Mouse (Mus musculus) neutrophil, adult 65 days (primary cell): ENCODE measurements around the gene Gm11596. TPM values are rescaled to one million over a fixed set of nuclear protein-coding genes. Genes with fewer than 3 reads are reported as not detected.

ENCODE experiments used
- total RNA-seq: library from RNA; stranded (reverse); gene quantifications from 2 replicates; pipeline ENCODE4 v1.2.4, GENCODE M21; 2023

The Gm11596 gene
- total RNA-seq: not detected in 2 replicates

DNA sequence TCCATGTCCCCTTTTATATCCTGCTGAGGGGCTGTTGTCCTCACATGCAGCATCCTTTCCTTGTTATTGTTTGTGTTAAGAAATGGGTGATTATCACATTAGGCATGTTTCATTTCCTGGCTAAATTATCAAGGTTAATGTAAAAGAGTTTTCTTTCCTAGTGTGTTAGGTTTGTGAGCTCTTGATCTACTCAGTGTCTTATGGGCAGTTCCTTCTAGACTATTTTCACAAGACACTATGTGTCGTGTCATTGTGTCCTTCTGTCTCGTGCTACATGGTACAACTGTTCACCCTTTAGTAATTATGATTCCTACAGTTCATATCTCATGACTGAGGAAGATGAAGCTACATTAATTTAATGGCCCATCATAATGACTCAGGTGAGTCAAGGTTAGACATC, at the start of gene Gm11596:
Gm11596 (minus strand) TSS at position 101 of the 400 bp plus-strand sequence.

DNA sequence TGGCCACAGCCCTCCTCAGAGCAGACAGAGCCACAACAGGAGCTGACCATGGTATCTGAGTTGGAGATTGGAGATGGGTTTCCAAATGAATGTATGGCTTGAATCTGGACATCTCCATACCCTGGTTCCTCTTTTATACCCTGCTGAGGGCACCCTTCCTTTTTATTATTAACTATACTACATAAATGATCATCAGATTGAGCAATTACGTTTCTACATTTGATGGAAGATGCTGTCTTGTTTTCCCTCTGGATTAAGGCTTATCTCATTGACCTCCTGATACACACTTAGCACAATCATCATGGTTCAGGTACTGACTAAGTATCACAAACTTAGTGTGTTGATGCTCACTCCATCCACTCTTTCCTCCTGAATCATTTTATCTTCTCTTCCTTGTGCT, 44.7 kb upstream of the Gm11596 start, which contains the start of gene 2300003K06Rik:
2300003K06Rik (minus strand) TSS at position 101 of the 400 bp plus-strand sequence.

DNA sequence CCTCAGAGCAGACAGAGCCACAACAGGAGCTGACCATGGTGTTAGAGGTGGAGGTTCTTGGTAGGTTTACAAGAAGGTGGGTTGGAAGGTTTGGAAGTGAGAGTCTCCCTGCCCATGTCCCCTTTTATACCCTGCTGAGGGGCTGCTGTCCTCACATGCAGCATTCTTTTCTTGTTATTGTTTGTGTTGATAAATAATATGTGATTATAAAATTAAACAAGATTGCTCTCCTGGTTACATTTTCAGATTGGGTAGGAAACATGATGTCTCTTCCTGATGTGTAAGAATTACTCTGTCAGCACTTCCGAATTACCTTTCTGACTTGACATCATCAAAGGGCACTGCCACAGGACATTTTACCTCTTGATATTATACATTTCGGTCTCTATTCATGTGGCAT, 22.3 kb upstream of the Gm11596 start, which contains the start of gene Gm11564:
Gm11564 (minus strand) TSS at position 101 of the 400 bp plus-strand sequence.

DNA sequence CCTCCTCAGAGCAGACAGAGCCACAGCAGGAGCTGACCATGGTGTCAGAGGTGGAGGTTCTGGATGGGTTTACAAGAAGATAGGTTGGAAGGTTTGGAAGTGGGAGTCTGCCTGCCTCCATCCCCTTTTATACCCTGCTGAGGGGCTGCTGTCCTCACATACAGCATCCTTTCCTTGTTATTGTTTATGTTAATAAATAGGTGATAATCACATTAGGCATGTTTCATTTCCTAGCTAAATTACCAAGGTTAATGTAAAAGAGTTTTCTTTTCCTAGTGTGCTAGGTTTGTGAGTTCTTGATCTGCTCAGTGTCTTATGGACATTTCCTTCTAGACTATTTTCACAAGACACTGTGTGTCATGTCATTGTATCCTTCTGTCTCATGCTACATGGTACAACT, 16.5 kb upstream of the Gm11596 start, which contains the start of gene Krtap4-13:
Krtap4-13 (minus strand) TSS at position 101 of the 400 bp plus-strand sequence.

DNA sequence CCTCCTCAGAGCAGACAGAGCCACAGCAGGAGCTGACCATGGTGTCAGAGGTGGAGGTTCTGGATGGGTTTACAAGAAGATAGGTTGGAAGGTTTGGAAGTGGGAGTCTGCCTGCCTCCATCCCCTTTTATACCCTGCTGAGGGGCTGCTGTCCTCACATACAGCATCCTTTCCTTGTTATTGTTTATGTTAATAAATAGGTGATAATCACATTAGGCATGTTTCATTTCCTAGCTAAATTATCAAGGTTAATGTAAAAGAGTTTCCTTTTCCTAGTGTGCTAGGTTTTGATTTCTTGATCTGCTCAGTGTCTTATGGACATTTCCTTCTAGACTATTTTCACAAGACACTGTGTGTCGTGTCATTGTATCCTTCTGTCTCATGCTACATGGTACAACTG, 11.1 kb upstream of the Gm11596 start, which contains the start of gene Gm11554:
Gm11554 (minus strand) TSS at position 101 of the 400 bp plus-strand sequence.

DNA sequence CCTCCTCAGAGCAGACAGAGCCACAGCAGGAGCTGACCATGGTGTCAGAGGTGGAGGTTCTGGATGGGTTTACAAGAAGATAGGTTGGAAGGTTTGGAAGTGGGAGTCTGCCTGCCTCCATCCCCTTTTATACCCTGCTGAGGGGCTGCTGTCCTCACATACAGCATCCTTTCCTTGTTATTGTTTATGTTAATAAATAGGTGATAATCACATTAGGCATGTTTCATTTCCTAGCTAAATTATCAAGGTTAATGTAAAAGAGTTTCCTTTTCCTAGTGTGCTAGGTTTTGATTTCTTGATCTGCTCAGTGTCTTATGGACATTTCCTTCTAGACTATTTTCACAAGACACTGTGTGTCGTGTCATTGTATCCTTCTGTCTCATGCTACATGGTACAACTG, 5.6 kb upstream of the Gm11596 start, which contains the start of gene Gm11569:
Gm11569 (minus strand) TSS at position 101 of the 400 bp plus-strand sequence.

DNA sequence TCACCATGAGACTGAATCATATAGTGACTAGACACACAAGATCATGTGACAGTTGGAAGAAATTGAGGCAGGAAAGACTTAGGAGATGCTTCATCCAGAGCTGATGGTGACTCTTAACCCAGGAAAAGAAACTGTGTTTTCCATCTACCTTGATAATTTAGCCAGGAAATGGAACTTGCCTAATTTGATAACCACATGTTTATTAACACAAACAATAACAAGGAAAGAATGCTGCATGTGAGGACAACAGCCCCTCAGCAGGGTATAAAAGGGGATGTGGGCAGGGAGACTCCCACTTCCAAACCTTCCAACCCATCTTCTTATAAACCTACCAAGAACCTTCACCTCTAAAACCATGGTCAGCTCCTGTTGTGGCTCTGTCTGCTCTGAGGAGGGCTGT, 8.4 kb downstream of the Gm11596 start, which contains the start of gene Krtap4-9:
Krtap4-9 (plus strand) TSS at position 301 of the 400 bp plus-strand sequence.

DNA sequence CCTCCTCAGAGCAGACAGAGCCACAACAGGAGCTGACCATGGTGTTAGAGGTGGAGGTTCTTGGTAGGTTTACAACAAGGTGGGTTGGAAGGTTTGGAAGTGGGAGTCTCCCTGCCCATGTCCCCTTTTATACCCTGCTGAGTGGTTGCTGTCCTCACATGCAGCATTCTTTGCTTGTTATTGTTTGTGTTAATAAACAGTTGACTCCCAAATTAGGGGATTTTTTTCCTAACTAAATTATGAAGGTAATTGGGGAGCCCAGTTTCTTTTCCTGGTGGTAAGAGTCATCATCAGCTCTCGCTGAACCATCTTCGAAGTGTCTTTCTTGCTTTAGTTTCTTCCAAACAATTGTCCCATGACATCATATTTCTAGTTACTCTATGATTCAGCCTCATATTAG, 12.7 kb downstream of the Gm11596 start, which contains the start of gene Krtap4-8:
Krtap4-8 (minus strand) TSS at position 101 of the 400 bp plus-strand sequence.

DNA sequence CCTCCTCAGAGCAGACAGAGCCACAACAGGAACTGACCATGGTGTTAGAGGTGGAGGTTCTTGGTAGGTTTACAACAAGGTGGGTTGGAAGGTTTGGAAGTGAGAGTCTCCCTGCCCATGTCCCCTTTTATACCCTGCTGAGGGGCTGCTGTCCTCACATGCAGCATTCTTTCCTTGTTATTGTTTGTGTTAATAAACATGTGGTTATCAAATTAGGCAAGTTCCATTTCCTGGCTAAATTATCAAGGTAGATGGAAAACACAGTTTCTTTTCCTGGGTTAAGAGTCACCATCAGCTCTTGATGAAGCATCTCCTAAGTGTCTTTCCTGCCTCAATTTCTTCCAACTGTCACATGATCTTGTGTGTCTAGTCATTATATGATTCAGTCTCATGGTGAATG, 20.5 kb downstream of the Gm11596 start, which contains the start of gene Gm11595:
Gm11595 (minus strand) TSS at position 101 of the 400 bp plus-strand sequence.

Other genes starting within 250 kb of the Gm11596 start
- not detected in 2 replicates for gene Krtap3-3, start 242.6 kb downstream of the Gm11596 start, total RNA-seq
- gene Krtap3-2, start 236.6 kb downstream of the Gm11596 start, total RNA-seq: not detected in 2 replicates
- not detected in 2 replicates for gene Gm11939, start 234.0 kb downstream of the Gm11596 start, total RNA-seq
- not detected in 2 replicates for gene Krtap3-1, start 226.8 kb downstream of the Gm11596 start, total RNA-seq
- gene Krtap1-5, start 212.5 kb downstream of the Gm11596 start, total RNA-seq: not detected in 2 replicates
- not detected in 2 replicates for gene Krtap1-4, start 209.8 kb downstream of the Gm11596 start, total RNA-seq
- gene Krtap1-3, start 202.1 kb downstream of the Gm11596 start, total RNA-seq: not detected in 2 replicates
- gene Krtap9-3, start 195.4 kb downstream of the Gm11596 start, total RNA-seq: not detected in 2 replicates
- gene Gm11938, start 190.2 kb downstream of the Gm11596 start, total RNA-seq: not detected in 2 replicates
- gene Gm11937, start 183.3 kb downstream of the Gm11596 start, total RNA-seq: not detected in 2 replicates
- not detected in 2 replicates for gene Krtap2-4, start 178.6 kb downstream of the Gm11596 start, total RNA-seq
- not detected in 2 replicates for gene Gm11562, start 173.0 kb downstream of the Gm11596 start, total RNA-seq
- not detected in 2 replicates for gene Krtap4-1, start 165.2 kb downstream of the Gm11596 start, total RNA-seq
- gene Krtap4-2, start 158.4 kb downstream of the Gm11596 start, total RNA-seq: not detected in 2 replicates
- gene Krtap4-7, start 149.4 kb downstream of the Gm11596 start, total RNA-seq: not detected in 2 replicates
- gene Gm11555, start 143.2 kb downstream of the Gm11596 start, total RNA-seq: not detected in 2 replicates
- not detected in 2 replicates for gene Gm11563, start 134.5 kb downstream of the Gm11596 start, total RNA-seq
- not detected in 2 replicates for gene Krtap4-6, start 127.5 kb downstream of the Gm11596 start, total RNA-seq
- gene Gm14190, start 102.7 kb downstream of the Gm11596 start, total RNA-seq: not detected in 2 replicates
- not detected in 2 replicates for gene Gm14180, start 59.2 kb downstream of the Gm11596 start, total RNA-seq
- gene Gm11595, start 20.6 kb downstream of the Gm11596 start, total RNA-seq: not detected in 2 replicates
- gene Krtap4-8, start 12.8 kb downstream of the Gm11596 start, total RNA-seq: not detected in 2 replicates
- gene Krtap4-9, start 8.3 kb downstream of the Gm11596 start, total RNA-seq: not detected in 2 replicates
- not detected in 2 replicates for gene Gm11569, start 5.5 kb upstream of the Gm11596 start, total RNA-seq
- not detected in 2 replicates for gene Gm11554, start 11.0 kb upstream of the Gm11596 start, total RNA-seq
- gene Krtap4-13, start 16.4 kb upstream of the Gm11596 start, total RNA-seq: not detected in 2 replicates
- gene Gm11564, start 22.2 kb upstream of the Gm11596 start, total RNA-seq: not detected in 2 replicates
- gene 2300003K06Rik, start 44.6 kb upstream of the Gm11596 start, total RNA-seq: not detected in 2 replicates
- not detected in 2 replicates for gene Krtap4-16, start 58.1 kb upstream of the Gm11596 start, total RNA-seq
- not detected in 2 replicates for gene Gm11568, start 64.5 kb upstream of the Gm11596 start, total RNA-seq
- not detected in 2 replicates for gene Gm11559, start 71.0 kb upstream of the Gm11596 start, total RNA-seq
- gene Krtap9-1, start 79.9 kb upstream of the Gm11596 start, total RNA-seq: not detected in 2 replicates
- gene Gm11567, start 85.7 kb upstream of the Gm11596 start, total RNA-seq: not detected in 2 replicates
- gene Krtap31-1, start 114.5 kb upstream of the Gm11596 start, total RNA-seq: not detected in 2 replicates
- gene Gm11565, start 121.3 kb upstream of the Gm11596 start, total RNA-seq: not detected in 2 replicates
- not detected in 2 replicates for gene Krtap31-2, start 142.8 kb upstream of the Gm11596 start, total RNA-seq
- not detected in 2 replicates for gene Krtap9-5, start 155.0 kb upstream of the Gm11596 start, total RNA-seq
- not detected in 2 replicates for gene Krtap29-1, start 185.6 kb upstream of the Gm11596 start, total RNA-seq
- not detected in 2 replicates for gene Krtap16-1, start 193.1 kb upstream of the Gm11596 start, total RNA-seq
- not detected in 2 replicates for gene Krtap17-1, start 200.5 kb upstream of the Gm11596 start, total RNA-seq
- gene Krt33a, start 222.7 kb upstream of the Gm11596 start, total RNA-seq: not detected in 2 replicates
- gene Krt33b, start 236.4 kb upstream of the Gm11596 start, total RNA-seq: not detected in 2 replicates
- not detected in 2 replicates for gene Krt34, start 248.1 kb upstream of the Gm11596 start, total RNA-seq